Mouse (Mus musculus) kidney, adult 2 months (tissue): ENCODE results near the gene Pde4d.

Experiments
- CTCF ChIP-seq: fragments of 200-500 bp; conservative IDR thresholded peaks from 2 replicates; pipeline ENCODE4 v1.5.1; 2011; ENCODE audit warnings: low read depth, mild to moderate bottlenecking, control low read depth, low read length, moderate library complexity, mixed read lengths; ENCODE audit not compliant: insufficient read depth, insufficient read length
- POLR2A ChIP-seq: fragments of 200-500 bp; IDR thresholded peaks from one replicate; pipeline ENCODE4 v1.6.1; 2011; ENCODE audit warnings: low read depth, low read length, control low read depth

DNA sequence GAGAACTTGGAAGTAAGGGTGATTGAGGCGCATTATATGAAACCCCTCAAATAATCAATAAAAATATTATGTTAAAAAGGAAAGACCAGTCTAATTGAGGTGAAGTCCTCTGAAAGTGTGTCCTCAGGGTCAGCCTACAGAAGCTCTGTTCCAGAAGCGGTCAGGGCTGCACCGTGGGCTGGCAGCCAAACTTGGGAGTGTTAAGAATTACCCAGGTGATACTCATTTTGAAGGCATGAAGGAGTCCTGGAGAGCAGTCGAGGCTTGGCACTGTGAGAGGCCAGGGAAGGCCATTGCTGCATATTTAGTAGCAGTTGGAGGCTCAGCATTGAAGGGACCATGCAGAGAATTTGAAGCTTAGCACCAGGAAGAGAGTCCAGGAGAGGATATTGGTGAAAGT lies 471.4 kb downstream of the Pde4d start:
- TF ChIP-seq POLR2A (no peak), CTCF (no peak)
